Mouse (Mus musculus) CH12.LX (cell line): ENCODE results near the gene Cntn2. TPM values are rescaled to one million over a fixed set of nuclear protein-coding genes. Genes with fewer than 3 reads are reported as not detected.

Experiments used
- DNase-seq: peaks from one replicate; pipeline ENCODE4 v3.0.0-alpha.2; 2013; ENCODE audit errors: extremely low read depth
- H3K27ac ChIP-seq: 2 replicates; pipeline ENCODE4 v1.5.1; 2012; ENCODE audit warnings: low read depth, mild to moderate bottlenecking, control low read depth, moderate library complexity; ENCODE audit not compliant: insufficient read depth
- H3K27me3 ChIP-seq: replicated peaks from 2 replicates; pipeline ENCODE3; 2012; ENCODE audit warnings: inconsistent platforms
- H3K36me3 ChIP-seq, 2 experiments: replicated peaks in 1 of 2; 2 replicates each; pipeline versions ENCODE3 to v1.6.1; 2012; ENCODE audit warnings: inconsistent platforms in 1 of 2, low read length in 1 of 2, mild to moderate bottlenecking in 1 of 2, mixed read lengths in 1 of 2, moderate library complexity in 1 of 2; ENCODE audit not compliant: control insufficient read depth in 1 of 2, insufficient read depth in 1 of 2
- H3K4me1 ChIP-seq, 2 experiments: 2 replicates each; pipeline ENCODE4 v1.6.1; 2012; ENCODE audit warnings: inconsistent platforms in 1 of 2, moderate library complexity in 1 of 2; ENCODE audit not compliant: insufficient read depth in 2 of 2, control insufficient read depth in 1 of 2
- H3K4me2 ChIP-seq: 2 replicates; pipeline ENCODE4 v1.6.1; 2012; ENCODE audit warnings: low read depth, mild to moderate bottlenecking, control low read depth; ENCODE audit not compliant: poor library complexity, insufficient read depth, severe bottlenecking
- H3K4me3 ChIP-seq, 3 experiments: fragments of 150-350 bp in 1 of 3; sonication (generic) in 1 of 3; replicated peaks in 1 of 3; 2 replicates each; pipeline versions ENCODE3 to v1.5.1; 2011 to 2012; ENCODE audit warnings: low read depth in 2 of 3, low read length in 2 of 3, mild to moderate bottlenecking in 2 of 3, moderate library complexity in 2 of 3, control low read depth in 1 of 3, improper control_type of control experiment in 1 of 3, inconsistent platforms in 1 of 3, mixed read lengths in 1 of 3; ENCODE audit not compliant: poor library complexity in 1 of 3
- H3K79me2 ChIP-seq: replicated peaks from 2 replicates; pipeline ENCODE4 v1.6.1; 2012; ENCODE audit warnings: mild to moderate bottlenecking, moderate library complexity; ENCODE audit not compliant: control insufficient read depth, poor library complexity, insufficient read depth, severe bottlenecking; ENCODE audit errors: extremely low read depth
- H3K9ac ChIP-seq: 2 replicates; pipeline ENCODE4 v1.6.1; 2012; ENCODE audit warnings: low read depth, mild to moderate bottlenecking, control low read depth, moderate library complexity; ENCODE audit not compliant: insufficient read depth
- H3K9me3 ChIP-seq: replicated peaks from 2 replicates; pipeline ENCODE3; 2012; ENCODE audit warnings: low read length, inconsistent platforms, mixed read lengths
- CTCF ChIP-seq, 2 experiments: IDR thresholded peaks in 1 of 2; conservative IDR thresholded peaks in 1 of 2; 2 replicates each; pipeline ENCODE4 v1.5.1; 2011 to 2012; ENCODE audit warnings: low read depth in 2 of 2, low read length in 2 of 2, improper control_type of control experiment in 1 of 2, inconsistent platforms in 1 of 2, mild to moderate bottlenecking in 1 of 2, moderate library complexity in 1 of 2
- ELF1 ChIP-seq: IDR thresholded peaks from 2 replicates; pipeline ENCODE4 v1.6.1; 2014; ENCODE audit warnings: low read depth, mild to moderate bottlenecking, inconsistent platforms, low read length, improper control_type of control experiment
- EP300 ChIP-seq: IDR thresholded peaks from 2 replicates; pipeline ENCODE4 v1.6.1; 2011; ENCODE audit warnings: low read length, improper control_type of control experiment
- HCFC1 ChIP-seq: IDR thresholded peaks from 2 replicates; pipeline ENCODE4 v1.6.1; 2012; ENCODE audit warnings: low read depth, mild to moderate bottlenecking, inconsistent platforms, low read length, improper control_type of control experiment
- IRF4 ChIP-seq: IDR thresholded peaks from 2 replicates; pipeline ENCODE4 v1.6.1; 2014; ENCODE audit warnings: low read depth, mild to moderate bottlenecking, inconsistent platforms, low read length, improper control_type of control experiment
- KAT2A ChIP-seq: IDR thresholded peaks from 2 replicates; pipeline ENCODE4 v1.6.1; 2012; ENCODE audit warnings: low read length, improper control_type of control experiment, inconsistent platforms; ENCODE audit not compliant: insufficient replicate concordance
- MAFK ChIP-seq: IDR thresholded peaks from 2 replicates; pipeline ENCODE4 v1.6.1; 2011; ENCODE audit warnings: low read length, improper control_type of control experiment; ENCODE audit not compliant: insufficient replicate concordance
- MAX ChIP-seq: IDR thresholded peaks from 2 replicates; pipeline ENCODE4 v1.6.1; 2011; ENCODE audit warnings: low read length, improper control_type of control experiment
- MXI1 ChIP-seq: IDR thresholded peaks from 2 replicates; pipeline ENCODE4 v1.6.1; 2011; ENCODE audit warnings: mild to moderate bottlenecking, low read depth, low read length, improper control_type of control experiment
- MYC ChIP-seq: IDR thresholded peaks from 2 replicates; pipeline ENCODE4 v1.6.1; 2011; ENCODE audit warnings: low read depth, mild to moderate bottlenecking, improper control_type of control experiment, low read length
- POLR2AphosphoS2 ChIP-seq: IDR thresholded peaks from 2 replicates; pipeline ENCODE4 v1.6.1; 2011; ENCODE audit warnings: low read depth, low read length, improper control_type of control experiment
- RAD21 ChIP-seq: IDR thresholded peaks from 2 replicates; pipeline ENCODE4 v1.6.1; 2011; ENCODE audit warnings: low read depth, mild to moderate bottlenecking, low read length, improper control_type of control experiment, moderate library complexity
- RCOR1 ChIP-seq: conservative IDR thresholded peaks from 2 replicates; pipeline ENCODE4 v1.6.1; 2012; ENCODE audit warnings: low read depth, mild to moderate bottlenecking, inconsistent platforms, low read length, improper control_type of control experiment
- SMC3 ChIP-seq: IDR thresholded peaks from 2 replicates; pipeline ENCODE4 v1.6.1; 2011; ENCODE audit warnings: low read depth, low read length, improper control_type of control experiment
- ZC3H11A ChIP-seq: IDR thresholded peaks from 2 replicates; pipeline ENCODE4 v1.6.1; 2012; ENCODE audit warnings: low read depth, mild to moderate bottlenecking, inconsistent platforms, low read length, improper control_type of control experiment
- ZKSCAN1 ChIP-seq: IDR thresholded peaks from 2 replicates; pipeline ENCODE4 v1.6.1; 2012; ENCODE audit warnings: low read depth, inconsistent platforms, low read length, improper control_type of control experiment, borderline replicate concordance
- ZMIZ1 ChIP-seq: IDR thresholded peaks from 2 replicates; pipeline ENCODE4 v1.6.1; 2012; ENCODE audit warnings: low read depth, mild to moderate bottlenecking, inconsistent platforms, low read length, improper control_type of control experiment
- ZNF384 ChIP-seq: IDR thresholded peaks from 2 replicates; pipeline ENCODE4 v1.6.1; 2012; ENCODE audit warnings: low read depth, low read length, improper control_type of control experiment, inconsistent platforms
- dilution Hi-C: fragments of 300-500 bp; cut with MboI; formaldehyde crosslinking; loops from 2 replicates; pipeline ENCODE4 v1.14.3; 2020; ENCODE audit warnings: low sequenced_read_pairs; ENCODE audit not compliant: extremely low pct_unique_long_range_greater_than_20kb, extremely low pct_ligation_motif_present
- in situ Hi-C: fragments of 300-500 bp; cut with MboI; formaldehyde crosslinking; loops from 3 replicates; pipeline ENCODE4 v1.14.3; 2019; ENCODE audit warnings: low sequenced_read_pairs, low pct_ligation_motif_present, low pct_unique_long_range_greater_than_20kb, mixed read lengths
- polyA plus RNA-seq: library from polyadenylated mRNA; unstranded; fragments of >175 nt; gene quantifications from 2 replicates; pipeline ENCODE4 v1.2.1, GENCODE M21; 2012; ENCODE audit warnings: low read depth; ENCODE audit not compliant: insufficient read length
- total RNA-seq, 2 experiments: library from RNA; depleted of rRNA; stranded (reverse); fragments of 300-350 nt in 1 of 2; fragments of >200 nt in 1 of 2; gene quantifications; 2 replicates each; pipeline ENCODE4 v1.2.3; 2012 to 2014

Cntn2 gene
- total and polyA plus RNA-seq, 3 experiments, result 0.04 to 0.05 (median 0.04) TPM

DNA sequence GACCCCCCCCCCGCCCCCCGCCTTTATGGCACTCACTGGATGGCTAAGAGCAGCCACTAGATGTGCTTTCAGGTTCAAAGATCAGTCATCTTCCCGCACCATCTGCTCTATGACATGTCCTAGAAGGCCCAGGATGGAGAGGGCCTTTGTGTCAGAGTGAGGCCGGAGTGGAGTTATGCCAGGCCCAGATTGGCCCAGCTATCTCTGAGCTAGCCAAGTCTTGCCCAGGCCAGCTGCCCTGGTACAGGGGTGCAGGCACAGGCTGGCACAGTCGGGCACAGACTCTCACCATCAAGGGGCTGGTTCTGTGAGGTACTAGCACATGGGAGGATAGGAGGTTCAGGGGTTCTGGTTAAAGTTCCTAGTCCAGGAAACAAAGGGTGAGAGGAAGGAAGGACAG, 5.3 kb downstream of the Cntn2 start:
- in situ Hi-C loops (no loop called here), dilution Hi-C loops (no loop called here)
- no peaks in the 10 kb centered on the region for H3K36me3 ChIP-seq
- no peak overlapping the region for H3K4me3 ChIP-seq
- H3K27ac ChIP-seq, result no peak overlapping the region
- H3K4me2 ChIP-seq, result no peak overlapping the region
- peaks cover 66% of the 10 kb centered on the region for H3K27me3 ChIP-seq
- H3K4me1 ChIP-seq, result peaks cover 29 to 50% of the 10 kb centered on the region in 2 experiments
- H3K79me2 ChIP-seq, result no peaks in the 10 kb centered on the region
- no peaks in the 10 kb centered on the region for H3K9me3 ChIP-seq
- H3K9ac ChIP-seq, result no peak overlapping the region
- no peak for DNase-seq
- TF ChIP-seq MAX, result no peak
- TF ChIP-seq MXI1, result no peak
- TF ChIP-seq POLR2AphosphoS2, result no peak
- TF ChIP-seq ELF1, result no peak
- no peak for TF ChIP-seq MYC
- TF ChIP-seq ZKSCAN1, result no peak
- no peak for TF ChIP-seq ZNF384
- no peak for TF ChIP-seq EP300
- TF ChIP-seq ZMIZ1, result no peak

DNA sequence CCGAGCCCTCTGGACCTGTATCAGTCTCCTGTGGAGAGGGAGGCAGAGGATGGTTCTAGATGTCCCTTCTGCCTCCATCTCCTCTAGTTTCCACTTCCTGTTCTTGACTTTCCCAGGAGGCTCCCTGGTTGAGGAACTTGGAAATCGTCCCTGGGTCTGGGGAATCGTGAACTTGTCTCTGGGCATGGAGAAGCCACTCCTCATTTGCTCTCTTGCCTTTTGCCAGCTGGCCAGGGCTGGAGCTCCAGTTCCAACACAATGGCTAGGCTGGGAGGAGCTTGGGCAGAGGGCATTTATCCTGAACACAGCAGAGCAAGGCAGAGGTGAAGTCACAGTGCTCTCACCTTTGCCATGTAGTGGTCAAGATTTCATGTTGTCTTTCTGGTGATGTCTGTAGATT, 6.6 kb downstream of the Cntn2 start:
- no peaks in the 10 kb centered on the region for H3K36me3 ChIP-seq
- H3K4me3 ChIP-seq, result no peak overlapping the region
- DNase-seq, result no peak
- in situ Hi-C loops, result no loop called here
- H3K4me1 ChIP-seq, result peaks cover 31 to 57% of the 10 kb centered on the region in 2 experiments
- no peak overlapping the region for H3K9ac ChIP-seq
- H3K4me2 ChIP-seq, result no peak overlapping the region
- H3K27me3 ChIP-seq, result peaks cover 63% of the 10 kb centered on the region
- dilution Hi-C loops, result no loop called here
- no peaks in the 10 kb centered on the region for H3K9me3 ChIP-seq
- H3K27ac ChIP-seq, result no peak overlapping the region
- no peaks in the 10 kb centered on the region for H3K79me2 ChIP-seq
- TF ChIP-seq KAT2A (no peak), RCOR1 (no peak), RAD21 (no peak), CTCF (conservative IDR thresholded peaks at IDR 0.05 in 1 of 2, IDR thresholded peaks at IDR 0.05 in 1 of 2; ENCODE audit: low read depth in 2 of 2, low read length in 2 of 2) (no peak), MAFK (no peak), SMC3 (no peak), HCFC1 (no peak), ZNF384 (no peak)

DNA sequence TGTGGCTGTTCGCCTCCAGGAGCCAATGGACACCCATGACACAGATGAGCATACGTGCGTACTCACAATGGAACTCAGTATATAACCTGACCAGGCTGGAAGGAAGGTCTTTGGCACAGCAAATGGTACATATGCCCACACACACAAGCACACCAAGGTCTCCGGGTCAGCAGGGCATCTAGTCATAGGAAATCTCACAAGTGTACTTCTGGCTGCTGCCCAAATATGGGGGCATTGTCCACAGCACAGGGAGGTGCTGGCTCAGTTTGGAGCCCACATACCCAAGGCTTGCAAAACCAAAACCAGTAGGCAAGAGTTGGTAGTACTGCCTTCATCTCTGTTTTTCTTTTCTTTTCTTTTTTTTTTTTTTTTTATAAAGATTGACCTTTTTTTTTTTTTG, 7.5 kb downstream of the Cntn2 start:
- TF ChIP-seq RCOR1 (no peak), ZC3H11A (no peak), IRF4 (no peak), MAX (no peak)
- no peaks in the 10 kb centered on the region for H3K9me3 ChIP-seq
- H3K9ac ChIP-seq, result no peak overlapping the region
- H3K4me1 ChIP-seq, result peaks cover 32 to 57% of the 10 kb centered on the region in 2 experiments
- dilution Hi-C loops, result no loop called here
- no peak for DNase-seq
- H3K79me2 ChIP-seq, result no peaks in the 10 kb centered on the region
- H3K36me3 ChIP-seq, result no peaks in the 10 kb centered on the region
- no peak overlapping the region for H3K4me3 ChIP-seq
- H3K4me2 ChIP-seq, result no peak overlapping the region
- in situ Hi-C loops, result no loop called here
- H3K27ac ChIP-seq, result no peak overlapping the region
- peaks cover 55% of the 10 kb centered on the region for H3K27me3 ChIP-seq
